Mouse (Mus musculus) bone marrow, adult 2 months (tissue): Measurements from ENCODE around the gene Mcm6.

Experiments used
- CTCF ChIP-seq: fragments of 200-500 bp; IDR thresholded peaks from 2 replicates; pipeline ENCODE4 v1.5.1; 2011; ENCODE audit warnings: low read length, control low read depth; ENCODE audit not compliant: control insufficient read depth, insufficient read depth
- POLR2A ChIP-seq: fragments of 200-500 bp; IDR thresholded peaks from 2 replicates; pipeline ENCODE4 v1.6.1; 2011; ENCODE audit warnings: low read depth, mild to moderate bottlenecking, control low read depth, low read length, borderline replicate concordance; ENCODE audit not compliant: control insufficient read depth

- no peak for TF ChIP-seq CTCF
- no peak for TF ChIP-seq POLR2A
These were observed 47.4 kb upstream of the Mcm6 start for GRCm38 (mm10) chr1:128406846-128407245.
